Mouse (Mus musculus): ENCODE results near the gene Fhl5. TPM values are rescaled to one million over a fixed set of nuclear protein-coding genes. Genes with fewer than 3 reads are reported as not detected.

Fhl5 gene
- not detected in 2 replicates for polyA plus RNA-seq (2021; fragmentation: Nextera tagmentation)
- long read RNA-seq, experiment 1 = 0 reads
- long read RNA-seq, experiment 2, partial matches to known transcripts = 0 of 1 reads
- long read RNA-seq, experiment 2, other reads (novel, unspliced or antisense) = 1 of 1 reads

DNA sequence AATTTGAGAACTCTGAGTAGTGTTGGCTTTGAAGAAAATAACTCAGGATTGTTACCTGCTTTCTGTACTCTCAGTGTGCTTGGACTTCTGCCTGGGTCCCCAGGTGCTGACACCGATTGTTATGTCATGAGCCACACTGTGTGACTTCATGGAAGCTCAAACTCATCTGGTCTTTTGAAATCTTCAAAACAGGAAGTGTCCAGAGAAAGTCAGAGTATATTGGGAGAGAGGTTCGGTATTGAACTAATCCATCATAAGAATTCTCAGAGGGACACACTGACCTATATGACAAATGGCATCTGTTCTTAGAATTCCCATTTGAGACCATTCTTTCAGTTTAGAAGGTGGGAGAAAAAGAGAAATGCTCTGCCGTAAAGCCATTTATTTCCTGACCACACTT, at the start of gene Fhl5:
Fhl5 (minus strand) TSS at position 101 of the 400 bp plus-strand sequence.

GRCm38 (mm10) chr4:25281671-25282038, 39.0 kb upstream of the Fhl5 start, which contains the start of gene Ufl1:
Ufl1 (minus strand) TSS chr4:25281821.

Other genes with a start within 250 kb of the Fhl5 start
- 35.4 and 48.9 TPM in 2 replicates for gene Ufl1, start 38.9 kb upstream of the Fhl5 start, polyA plus RNA-seq (2021; fragmentation: Nextera tagmentation)